Mouse (Mus musculus): ENCODE measurements around the gene Slc1a7.

Gene Slc1a7

DNA sequence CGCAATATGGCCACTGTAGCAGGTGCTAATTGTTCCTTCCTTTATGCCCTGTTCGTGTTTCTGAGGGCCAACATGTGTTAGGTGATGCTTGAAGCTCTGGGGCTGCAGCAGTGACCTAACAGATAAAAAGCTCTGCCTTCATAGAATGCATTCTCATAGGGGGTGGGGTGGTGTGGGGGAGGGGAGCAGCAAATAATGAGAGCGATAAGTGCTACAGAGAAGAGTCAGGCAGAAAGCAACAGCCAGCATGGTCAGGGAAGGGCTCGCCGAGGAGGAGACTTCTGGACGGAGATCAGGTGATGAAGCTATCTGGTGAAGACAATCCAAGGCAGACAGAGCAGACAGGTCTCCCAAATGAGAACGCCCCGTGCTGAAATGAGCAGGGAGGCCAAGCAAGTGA is 84.5 kb downstream of the Slc1a7 start:
- peak; percentile 57 for DNase-seq (ENCODE audit: low spot score)

DNA sequence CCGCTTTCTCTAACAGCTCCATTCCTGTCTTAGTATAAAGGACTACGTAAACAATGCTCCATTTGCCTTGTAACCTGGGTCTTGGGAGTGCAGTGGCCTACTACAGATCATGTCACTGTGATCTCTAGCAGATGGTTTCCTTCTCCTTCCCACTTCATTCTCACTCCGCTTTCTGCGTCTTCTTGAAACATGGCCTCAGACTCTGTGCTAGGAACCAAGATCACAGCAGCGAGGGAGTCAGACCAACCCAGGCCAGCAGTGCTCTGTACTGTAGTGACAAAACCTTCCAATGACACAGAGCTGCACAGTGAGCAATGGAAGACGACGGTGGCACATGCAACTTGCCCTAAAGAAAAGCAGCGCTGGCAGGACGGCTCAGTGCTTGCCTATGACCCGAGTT is 87.7 kb downstream of the Slc1a7 start:
- DNase-seq (ENCODE audit: low spot score), result no peak

DNA sequence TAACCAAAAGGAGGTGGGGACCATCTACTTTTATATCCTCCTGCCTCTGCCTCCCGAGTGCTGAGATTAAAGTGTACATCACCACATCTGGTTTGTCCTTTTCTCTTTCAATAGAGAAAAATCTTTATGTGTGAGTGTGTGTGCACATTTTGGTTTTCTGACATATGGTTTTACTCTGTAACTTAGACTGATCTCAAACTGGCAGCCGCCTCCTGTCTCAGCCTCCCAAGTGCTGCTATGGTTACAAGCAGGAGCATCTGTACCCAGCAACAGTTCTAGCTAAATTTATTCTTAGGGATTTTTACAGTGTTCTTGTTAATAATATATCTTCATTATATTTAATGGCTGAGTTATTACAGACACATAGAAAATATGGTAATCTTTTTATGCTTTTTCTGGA is 89.1 kb downstream of the Slc1a7 start:
- DNase-seq (ENCODE audit: low spot score), result no peak

- no peak for DNase-seq (ENCODE audit: low spot score)
Observed at GRCm38 (mm10) chr4:108058166-108058565, 90.0 kb downstream of the Slc1a7 start.

- DNase-seq (ENCODE audit: low spot score), result no peak
Observed at GRCm38 (mm10) chr4:108059601-108060379, 91.7 kb downstream of the Slc1a7 start.

- no peak for DNase-seq (ENCODE audit: low spot score)
Observed at GRCm38 (mm10) chr4:108060774-108061173, 92.6 kb downstream of the Slc1a7 start.

DNA sequence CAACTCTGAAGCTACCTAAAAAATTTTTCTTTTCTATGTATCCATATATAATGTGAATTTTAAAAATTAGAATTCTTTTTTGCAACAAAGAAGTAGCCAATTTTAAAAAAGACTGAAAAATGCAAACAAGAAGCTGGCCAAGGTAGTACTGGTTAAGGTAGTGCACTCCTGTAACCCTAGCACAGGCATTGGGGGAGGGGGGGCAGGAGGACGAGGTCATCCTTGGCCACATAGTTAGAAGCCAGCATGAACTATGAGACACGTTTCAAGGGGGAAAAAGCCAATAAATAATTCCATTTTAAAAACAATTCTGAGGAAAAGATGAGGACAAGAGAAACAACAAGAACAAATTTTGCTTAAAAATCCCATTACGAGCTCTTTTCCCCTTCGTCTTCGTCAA is 94.4 kb downstream of the Slc1a7 start:
- DNase-seq (ENCODE audit: low spot score), result no peak

All from yolk sac, embryonic 10.5 days (tissue).